Mouse (Mus musculus) CD8-positive naive resting alpha-beta T cell, adult 57 days (primary cell): ENCODE data around the gene Zfp808. TPM values are rescaled to one million over a fixed set of nuclear protein-coding genes. Genes with fewer than 3 reads are reported as not detected.

ENCODE experiments used
- total RNA-seq: library from RNA; stranded (reverse); gene quantifications from one replicate; pipeline ENCODE4 v1.2.4, GENCODE M21; 2023

Gene Zfp808
- 2.1 TPM for total RNA-seq

DNA sequence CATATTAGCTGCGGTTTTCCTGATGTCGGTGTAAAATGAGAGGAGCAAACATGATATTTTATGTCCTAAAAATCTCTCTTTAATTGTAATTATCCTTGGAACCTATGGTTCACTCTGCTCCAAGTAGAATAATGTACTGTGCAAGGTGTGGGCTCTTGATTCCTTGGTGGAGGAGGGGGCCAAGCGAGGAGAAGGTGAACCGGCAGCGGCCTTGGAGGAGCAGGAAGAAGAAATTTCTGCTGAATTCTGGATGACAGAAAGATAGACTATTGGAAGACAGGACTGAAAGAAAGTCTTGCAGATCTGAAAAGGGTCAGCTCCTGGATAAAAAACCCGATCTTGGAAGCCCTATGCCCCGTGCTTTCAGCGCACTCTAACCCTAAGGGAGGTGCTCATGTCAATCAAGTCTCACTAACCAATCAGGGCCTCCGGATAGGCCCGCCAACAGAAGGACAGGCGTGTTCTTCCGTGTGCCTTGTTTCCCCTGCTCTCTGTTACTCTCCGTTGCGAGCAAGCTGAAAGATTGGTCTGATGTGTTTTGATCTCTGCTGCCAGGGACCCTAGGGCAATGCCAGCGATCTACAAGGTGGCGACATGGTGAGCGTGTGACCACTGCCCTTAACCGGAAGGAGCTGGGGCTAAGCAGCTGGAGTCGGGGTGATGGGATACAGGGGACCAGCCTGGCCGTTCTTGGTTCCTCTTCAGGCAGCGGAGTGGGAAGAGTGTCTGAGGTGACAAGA is at the start of gene Zfp808:
Zfp808 (plus strand) TSS at position 455 of the 740 bp plus-strand sequence.

